Mouse (Mus musculus) kidney, postnatal 25 days (tissue): ENCODE measurements around the gene Pdia3.
"Not testable (repeated sequence)": the region's sequence is repeated elsewhere in the genome, so short reads cannot be mapped to it uniquely, and the experiment has no call there.

ENCODE experiments used
- DNase-seq, 2 experiments: peaks; one replicate each; pipeline ENCODE4 v3.0.0; 2021; ENCODE audit warnings: mixed read lengths in 2 of 2

Gene Pdia3

GRCm38 (mm10) chr2:121443068-121443349 lies 29.4 kb downstream of the Pdia3 start:
- DNase-seq = peak in 1 of 2 experiments; percentile 48

- DNase-seq = no peak
Measured at GRCm38 (mm10) chr2:121444178-121444577, 30.6 kb downstream of the Pdia3 start, which contains the start of gene Ell3. Gene Ell3, minus strand, starts transcription at chr2:121444278.

GRCm38 (mm10) chr2:121445117-121445516 lies 31.5 kb downstream of the Pdia3 start:
- DNase-seq = no peak

GRCm38 (mm10) chr2:121446506-121446905 lies 32.9 kb downstream of the Pdia3 start:
- DNase-seq = no peak

- no peak for DNase-seq
Measured at GRCm38 (mm10) chr2:121447006-121447405, 33.4 kb downstream of the Pdia3 start.

- DNase-seq = peak; percentile 60 to 77
Measured at GRCm38 (mm10) chr2:121448136-121448535, 34.6 kb downstream of the Pdia3 start.

- DNase-seq = peak; percentile 100
Measured at GRCm38 (mm10) chr2:121448739-121449535, 35.4 kb downstream of the Pdia3 start, which contains the start of gene Serf2. Gene Serf2, plus strand, starts transcription at chr2:121449195.

- DNase-seq = peak in 1 of 2 experiments; percentile 26
Measured at GRCm38 (mm10) chr2:121449545-121450011, 36.0 kb downstream of the Pdia3 start.

GRCm38 (mm10) chr2:121450093-121450492 lies 36.5 kb downstream of the Pdia3 start:
- DNase-seq = peak in 1 of 2 experiments; percentile 70

GRCm38 (mm10) chr2:121452361-121452760 lies 38.8 kb downstream of the Pdia3 start:
- peak in 1 of 2 experiments; percentile 57 for DNase-seq

GRCm38 (mm10) chr2:121452990-121453389 lies 39.4 kb downstream of the Pdia3 start, which contains the start of gene Hypk:
Gene Hypk, plus strand, starts transcription at chr2:121453290.
- no peak for DNase-seq

- no peak for DNase-seq
Measured at GRCm38 (mm10) chr2:121453917-121454316, 40.3 kb downstream of the Pdia3 start.

- no peak for DNase-seq
Measured at GRCm38 (mm10) chr2:121455534-121455933, 42.0 kb downstream of the Pdia3 start.

GRCm38 (mm10) chr2:121456692-121457642 lies 43.4 kb downstream of the Pdia3 start, which contains the start of gene Serinc4:
Gene Serinc4, minus strand, starts transcription at chr2:121456781.
- DNase-seq = peak; percentile 86 to 94

- no peak for DNase-seq
Measured at GRCm38 (mm10) chr2:121460071-121460470, 46.5 kb downstream of the Pdia3 start.

GRCm38 (mm10) chr2:121468982-121469381 lies 55.4 kb downstream of the Pdia3 start:
- not testable (repeated sequence) for DNase-seq

GRCm38 (mm10) chr2:121472783-121473182 lies 59.2 kb downstream of the Pdia3 start:
- not testable (repeated sequence) for DNase-seq

- DNase-seq = peak; percentile 85 to 91
Measured at GRCm38 (mm10) chr2:121473301-121474179, 60.0 kb downstream of the Pdia3 start, which contains the start of gene Mfap1b. Gene Mfap1b, minus strand, starts transcription at chr2:121474067.

GRCm38 (mm10) chr2:121474180-121474535 lies 60.6 kb downstream of the Pdia3 start:
- DNase-seq = no peak

- DNase-seq = not testable (repeated sequence)
Measured at GRCm38 (mm10) chr2:121475306-121475705, 61.7 kb downstream of the Pdia3 start.

GRCm38 (mm10) chr2:121477491-121478266 lies 64.1 kb downstream of the Pdia3 start:
- DNase-seq = no peak
